Mouse (Mus musculus): ENCODE results near the gene Ifih1. TPM values are rescaled to one million over a fixed set of nuclear protein-coding genes. Genes with fewer than 3 reads are reported as not detected.

The Ifih1 gene
- total RNA-seq (2022) = 1 to 10 TPM; 3.0 to 5.8 (median 4.6) TPM

- DNase-seq (ENCODE audit: low spot score in 2 of 2) = no peak
These were observed at the start of gene Ifih1 for GRCm38 (mm10) chr2:62646014-62646645. Ifih1 (minus strand) TSS chr2:62646255.

- no peak for DNase-seq (ENCODE audit: low spot score in 2 of 2)
These were observed 39.9 kb upstream of the Ifih1 start for GRCm38 (mm10) chr2:62685934-62686333.

- DNase-seq (ENCODE audit: low spot score in 2 of 2) = no peak
These were observed 39.0 kb upstream of the Ifih1 start for GRCm38 (mm10) chr2:62684989-62685595.

GRCm38 (mm10) chr2:62681667-62682066 is 35.6 kb upstream of the Ifih1 start:
- DNase-seq (ENCODE audit: low spot score in 2 of 2) = peak in 1 of 2 experiments; percentile 79

GRCm38 (mm10) chr2:62672788-62673187 is 26.7 kb upstream of the Ifih1 start:
- no peak for DNase-seq (ENCODE audit: low spot score in 2 of 2)

- no peak for DNase-seq (ENCODE audit: low spot score in 2 of 2)
These were observed 24.7 kb upstream of the Ifih1 start for GRCm38 (mm10) chr2:62670767-62671166.

- DNase-seq (ENCODE audit: low spot score in 2 of 2) = no peak
These were observed 24.2 kb upstream of the Ifih1 start for GRCm38 (mm10) chr2:62670301-62670700.

- no peak for DNase-seq (ENCODE audit: low spot score in 2 of 2)
These were observed 23.8 kb upstream of the Ifih1 start for GRCm38 (mm10) chr2:62669848-62670247.

- DNase-seq (ENCODE audit: low spot score in 2 of 2) = no peak
These were observed 19.5 kb upstream of the Ifih1 start for GRCm38 (mm10) chr2:62665536-62665935.

GRCm38 (mm10) chr2:62664839-62665238 is 18.8 kb upstream of the Ifih1 start:
- no peak for DNase-seq (ENCODE audit: low spot score in 2 of 2)

- peak; percentile 56 to 78 for DNase-seq (ENCODE audit: low spot score in 2 of 2)
These were observed 18.1 kb upstream of the Ifih1 start, which contains the start of gene Gca for GRCm38 (mm10) chr2:62664135-62664670. Gca (plus strand) TSS chr2:62664285.

- peak in 1 of 2 experiments; percentile 26 for DNase-seq (ENCODE audit: low spot score in 2 of 2)
These were observed 16.5 kb upstream of the Ifih1 start for GRCm38 (mm10) chr2:62662560-62662959.

GRCm38 (mm10) chr2:62660565-62660964 is 14.5 kb upstream of the Ifih1 start:
- DNase-seq (ENCODE audit: low spot score in 2 of 2) = no peak

- no peak for DNase-seq (ENCODE audit: low spot score in 2 of 2)
These were observed 10.0 kb upstream of the Ifih1 start for GRCm38 (mm10) chr2:62656072-62656471.

- peak in 1 of 2 experiments; percentile 64 for DNase-seq (ENCODE audit: low spot score in 2 of 2)
These were observed 8.7 kb upstream of the Ifih1 start for GRCm38 (mm10) chr2:62654519-62655338.

GRCm38 (mm10) chr2:62652466-62652865 is 6.4 kb upstream of the Ifih1 start:
- no peak for DNase-seq (ENCODE audit: low spot score in 2 of 2)

- no peak for DNase-seq (ENCODE audit: low spot score in 2 of 2)
These were observed 5.8 kb upstream of the Ifih1 start for GRCm38 (mm10) chr2:62651890-62652289.

- no peak for DNase-seq (ENCODE audit: low spot score in 2 of 2)
These were observed 725 bp upstream of the Ifih1 start for GRCm38 (mm10) chr2:62646671-62647289.

- no peak for DNase-seq (ENCODE audit: low spot score in 2 of 2)
These were observed 580 bp downstream of the Ifih1 start for GRCm38 (mm10) chr2:62645475-62645874.

GRCm38 (mm10) chr2:62644891-62645290 is 1.2 kb downstream of the Ifih1 start:
- DNase-seq (ENCODE audit: low spot score in 2 of 2) = no peak
